Mouse (Mus musculus) urinary bladder, postnatal 10 days (tissue): ENCODE results near the gene Pllp.
A peak's percentile ranks its signal among the peaks of the same experiment; 100 is the strongest.

ENCODE experiments used
- DNase-seq: peaks from one replicate; pipeline ENCODE4 v3.0.0; 2022; ENCODE audit warnings: low spot score

Gene Pllp

GRCm38 (mm10) chr8:94702844-94703813, 7.1 kb upstream of the Pllp start:
- peak; percentile 46 for DNase-seq

- DNase-seq, result no peak
Measured at GRCm38 (mm10) chr8:94702156-94702555, 6.1 kb upstream of the Pllp start.

- no peak for DNase-seq
Measured at GRCm38 (mm10) chr8:94700421-94700935, 4.4 kb upstream of the Pllp start.

GRCm38 (mm10) chr8:94699366-94699765, 3.3 kb upstream of the Pllp start:
- DNase-seq, result no peak

- no peak for DNase-seq
Measured at GRCm38 (mm10) chr8:94697956-94698355, 1.9 kb upstream of the Pllp start.

- no peak for DNase-seq
Measured at GRCm38 (mm10) chr8:94696566-94696965, 488 bp upstream of the Pllp start.

- DNase-seq, result no peak
Measured at GRCm38 (mm10) chr8:94695341-94695993, 611 bp downstream of the Pllp start.

GRCm38 (mm10) chr8:94694701-94695100, 1.4 kb downstream of the Pllp start:
- DNase-seq, result no peak

GRCm38 (mm10) chr8:94685953-94686352, 10.1 kb downstream of the Pllp start:
- no peak for DNase-seq

GRCm38 (mm10) chr8:94684287-94684686, 11.8 kb downstream of the Pllp start:
- DNase-seq, result no peak

GRCm38 (mm10) chr8:94682732-94683524, 13.2 kb downstream of the Pllp start:
- no peak for DNase-seq

GRCm38 (mm10) chr8:94680414-94680813, 15.7 kb downstream of the Pllp start:
- no peak for DNase-seq

- no peak for DNase-seq
Measured at GRCm38 (mm10) chr8:94678582-94678981, 17.5 kb downstream of the Pllp start.

- DNase-seq, result no peak
Measured at GRCm38 (mm10) chr8:94675923-94676322, 20.2 kb downstream of the Pllp start.

- DNase-seq, result no peak
Measured at GRCm38 (mm10) chr8:94674384-94674783, 21.7 kb downstream of the Pllp start.

- DNase-seq, result peak; percentile 87
Measured at GRCm38 (mm10) chr8:94666456-94667308, 29.4 kb downstream of the Pllp start, which contains the start of gene Arl2bp. Arl2bp (plus strand) TSS chr8:94666600.

GRCm38 (mm10) chr8:94664722-94665121, 31.4 kb downstream of the Pllp start:
- no peak for DNase-seq

- no peak for DNase-seq
Measured at GRCm38 (mm10) chr8:94660418-94660817, 35.7 kb downstream of the Pllp start.

GRCm38 (mm10) chr8:94658031-94658430, 38.0 kb downstream of the Pllp start:
- no peak for DNase-seq

- DNase-seq, result no peak
Measured at GRCm38 (mm10) chr8:94654994-94655393, 41.1 kb downstream of the Pllp start.

- DNase-seq, result no peak
Measured at GRCm38 (mm10) chr8:94652951-94653350, 43.1 kb downstream of the Pllp start.
